Mouse (Mus musculus): ENCODE measurements around the gene Oog2.
"Not testable (repeated sequence)": the region's sequence is repeated elsewhere in the genome, so short reads cannot be mapped to it uniquely, and the experiment has no call there.

Oog2 gene

GRCm38 (mm10) chr4:144190419-144190818 is at the start of gene Oog2:
Gene Oog2, plus strand, starts transcription at chr4:144190719.
- DNase-seq: no peak

GRCm38 (mm10) chr4:144162563-144162962 is 28.0 kb upstream of the Oog2 start, which contains the start of gene Oog3:
Gene Oog3, minus strand, starts transcription at chr4:144162663.
- no peak for DNase-seq

GRCm38 (mm10) chr4:144213218-144213617 is 22.7 kb downstream of the Oog2 start, which contains the start of gene C87977:
Gene C87977, minus strand, starts transcription at chr4:144213318.
- DNase-seq: not testable (repeated sequence)
